Mouse (Mus musculus) activated CD4-positive, CD25-positive, alpha-beta regulatory T cell, adult 4 months (primary cell): ENCODE data around the gene Olfml2b. TPM values are rescaled to one million over a fixed set of nuclear protein-coding genes. Genes with fewer than 3 reads are reported as not detected.

ENCODE experiments used
- ATAC-seq: one replicate; pipeline ENCODE4 v1.8.0; 2017
- polyA plus RNA-seq, 2 experiments: library from polyadenylated mRNA; unstranded; fragments of 100-300 nt; shearing (Covaris generic); gene quantifications; one replicate each; pipeline ENCODE4 v1.2.1; 2017

Gene Olfml2b
- polyA plus RNA-seq, 2 experiments from 2014 or later, result not detected

DNA sequence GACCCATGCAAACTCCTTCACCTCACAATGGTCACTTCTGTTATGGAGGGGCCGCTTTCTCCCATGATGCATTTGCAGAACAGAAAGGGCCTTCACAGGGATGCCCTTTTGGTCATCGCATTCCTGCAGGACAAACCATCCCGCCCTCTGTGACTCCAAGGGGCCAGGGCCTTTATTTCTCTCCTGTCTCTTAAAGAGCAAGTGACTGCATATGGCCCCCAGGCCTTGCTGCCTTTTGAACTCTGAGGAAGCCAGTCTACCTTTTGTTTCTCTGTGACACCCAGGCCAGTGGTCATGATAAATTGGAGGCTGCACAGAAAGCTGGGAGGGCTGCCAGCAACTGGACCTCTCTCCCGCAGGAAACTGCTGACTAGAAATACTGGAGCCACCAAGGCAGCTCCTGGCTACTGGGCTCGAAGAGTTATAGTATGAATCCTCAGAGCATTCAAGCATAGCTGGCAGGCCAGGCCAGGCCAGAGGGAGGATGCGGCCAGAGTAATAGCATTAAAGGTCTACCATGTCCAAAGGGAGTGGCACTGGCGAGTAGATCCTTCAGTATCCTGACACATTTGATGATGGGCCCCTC lies 53.5 kb downstream of the Olfml2b start:
- no peak for ATAC-seq

GRCm38 (mm10) chr1:170698771-170699170 lies 54.4 kb downstream of the Olfml2b start:
- no peak for ATAC-seq

- no peak for ATAC-seq
Measured at GRCm38 (mm10) chr1:170699553-170699952, 55.2 kb downstream of the Olfml2b start.

DNA sequence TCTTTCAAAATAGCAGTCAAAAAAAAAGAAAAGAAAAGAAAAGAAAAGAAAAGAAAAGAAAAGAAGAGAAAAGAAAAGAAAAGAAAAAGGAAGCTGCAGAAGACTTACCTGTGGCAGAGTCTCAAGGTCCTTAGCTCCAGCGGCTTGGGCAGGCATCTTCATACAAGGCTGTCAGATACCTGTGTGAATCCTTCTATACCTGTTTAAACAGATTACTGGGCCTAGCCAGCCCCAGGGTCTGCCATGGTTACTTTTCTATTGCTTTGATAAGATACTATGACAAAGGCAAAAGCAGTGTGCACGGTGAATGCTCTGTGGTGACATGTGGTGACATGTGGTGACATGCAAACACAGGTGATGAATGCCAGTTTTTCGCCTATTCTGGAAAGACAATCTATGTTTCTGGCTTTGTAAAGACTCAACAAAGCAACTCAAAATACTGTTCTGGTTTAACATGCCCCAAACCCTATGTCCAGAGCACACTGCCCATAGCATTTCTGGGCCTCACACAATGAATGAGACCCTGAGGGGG lies 56.2 kb downstream of the Olfml2b start:
- no peak for ATAC-seq

- no peak for ATAC-seq
Measured at GRCm38 (mm10) chr1:170701178-170701577, 56.8 kb downstream of the Olfml2b start.

GRCm38 (mm10) chr1:170701582-170701981 lies 57.2 kb downstream of the Olfml2b start:
- ATAC-seq, result no peak

DNA sequence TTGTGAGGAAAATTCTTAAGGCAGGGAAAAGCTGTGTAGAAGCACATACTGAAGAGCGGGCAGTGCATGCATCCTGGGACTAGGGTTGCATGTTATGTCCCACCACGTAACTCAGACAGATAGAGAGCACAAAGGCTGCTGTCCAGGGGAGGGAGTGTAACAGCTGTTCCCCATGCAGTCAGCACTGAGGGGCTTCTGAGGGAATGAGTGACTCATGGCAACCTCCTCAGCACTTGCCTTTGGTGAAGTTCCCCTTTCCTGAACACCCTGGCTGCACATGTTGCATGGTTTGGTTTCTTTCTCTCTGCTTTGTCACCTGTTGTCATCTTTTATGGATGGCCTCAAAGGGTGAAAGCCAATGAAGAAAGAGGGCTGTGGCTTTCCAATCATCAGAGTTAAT lies 57.9 kb downstream of the Olfml2b start:
- no peak for ATAC-seq

- ATAC-seq, result no peak
Measured at GRCm38 (mm10) chr1:170702958-170703357, 58.6 kb downstream of the Olfml2b start.

DNA sequence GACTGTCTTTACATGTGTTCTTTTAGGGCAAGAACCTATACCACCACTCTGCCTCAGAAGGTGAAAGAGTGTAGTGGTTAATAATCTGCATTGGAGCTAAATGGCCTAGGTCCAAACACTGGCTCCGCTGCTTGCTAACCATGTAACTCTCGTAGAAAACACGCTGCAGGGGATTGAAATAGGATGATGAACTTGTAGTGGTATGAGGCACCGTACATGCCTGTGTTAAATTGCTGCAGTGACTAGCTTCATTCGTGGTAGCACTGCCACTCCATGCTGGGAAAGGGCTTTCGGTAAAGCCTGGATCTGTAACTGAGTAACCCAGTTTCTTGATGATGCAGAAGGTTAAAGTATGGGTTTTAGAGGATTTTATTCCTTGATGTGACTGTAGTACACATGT lies 59.8 kb downstream of the Olfml2b start:
- ATAC-seq, result no peak

DNA sequence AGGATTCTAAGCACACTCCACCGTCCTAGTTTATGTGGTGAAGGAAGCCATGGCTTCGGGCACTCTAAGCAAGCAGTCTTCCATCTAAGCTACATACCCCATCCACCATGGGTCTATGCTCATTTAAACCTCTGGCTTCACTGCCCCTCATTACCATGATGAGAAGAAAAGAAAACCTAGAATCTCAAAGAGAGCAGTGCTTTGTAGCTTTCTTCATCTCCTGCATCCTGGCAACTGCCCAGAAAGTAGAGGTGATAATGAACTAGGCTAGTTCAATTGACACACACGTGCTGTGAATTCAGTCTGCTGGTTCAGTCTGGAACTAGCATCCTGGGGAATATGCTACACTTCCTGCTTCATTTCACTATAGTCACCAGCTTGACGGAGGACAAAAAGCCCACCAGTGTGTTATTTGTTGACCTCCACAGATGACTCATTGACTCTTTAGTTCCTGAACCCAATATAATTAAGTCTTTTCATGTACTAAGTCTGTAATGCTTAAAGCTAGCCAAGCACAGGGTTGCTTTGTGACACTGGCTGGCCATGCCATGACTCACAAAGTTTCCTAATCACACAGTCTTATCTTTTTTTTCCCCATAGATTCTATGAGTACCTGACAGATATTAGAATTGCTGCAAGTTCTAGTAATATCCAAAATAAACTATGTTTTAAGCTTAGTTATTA lies 60.7 kb downstream of the Olfml2b start:
- ATAC-seq, result no peak

- ATAC-seq, result no peak
Measured at GRCm38 (mm10) chr1:170706046-170706445, 61.7 kb downstream of the Olfml2b start.

DNA sequence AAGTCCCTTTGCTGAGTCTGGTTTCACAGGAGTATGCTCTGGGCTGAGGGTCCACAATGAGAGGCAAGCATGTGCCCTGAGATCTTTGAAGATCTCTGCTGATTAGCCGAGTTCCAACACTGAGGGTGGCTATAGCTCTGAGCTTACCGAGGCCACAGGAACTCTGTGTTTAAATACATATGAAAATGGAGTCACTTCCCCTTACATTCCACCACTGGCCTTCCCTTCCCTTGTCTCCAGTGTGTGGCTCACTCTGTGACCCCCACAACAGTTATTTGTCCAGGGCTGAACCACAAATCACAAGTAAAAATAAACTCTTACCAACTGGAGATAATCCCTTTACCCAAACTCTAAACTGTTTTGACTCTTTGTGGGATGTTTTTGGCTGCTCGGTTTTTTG lies 64.7 kb downstream of the Olfml2b start:
- no peak for ATAC-seq

- ATAC-seq, result peak; percentile 40
Measured at GRCm38 (mm10) chr1:170709481-170709880, 65.1 kb downstream of the Olfml2b start.

DNA sequence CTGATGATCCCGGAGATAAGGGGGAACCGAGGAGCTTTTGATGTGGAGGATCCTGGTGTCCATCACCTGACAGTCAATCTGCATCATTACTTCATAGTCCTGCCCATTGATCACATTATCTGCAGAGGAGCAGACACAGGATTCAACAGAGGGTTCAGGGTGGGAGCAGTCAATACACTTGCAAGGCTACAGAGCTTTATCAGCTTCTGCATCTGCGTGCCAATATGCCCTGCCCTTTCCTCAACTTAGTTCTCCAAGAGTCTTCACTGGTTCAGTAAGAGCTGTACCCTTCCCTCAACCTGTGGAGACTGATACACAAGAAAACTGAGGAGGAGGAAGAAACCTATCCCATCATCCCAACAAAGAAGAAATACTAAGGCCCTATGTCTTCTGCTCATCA lies 65.6 kb downstream of the Olfml2b start:
- no peak for ATAC-seq

- ATAC-seq, result no peak
Measured at GRCm38 (mm10) chr1:170711731-170712130, 67.4 kb downstream of the Olfml2b start.

DNA sequence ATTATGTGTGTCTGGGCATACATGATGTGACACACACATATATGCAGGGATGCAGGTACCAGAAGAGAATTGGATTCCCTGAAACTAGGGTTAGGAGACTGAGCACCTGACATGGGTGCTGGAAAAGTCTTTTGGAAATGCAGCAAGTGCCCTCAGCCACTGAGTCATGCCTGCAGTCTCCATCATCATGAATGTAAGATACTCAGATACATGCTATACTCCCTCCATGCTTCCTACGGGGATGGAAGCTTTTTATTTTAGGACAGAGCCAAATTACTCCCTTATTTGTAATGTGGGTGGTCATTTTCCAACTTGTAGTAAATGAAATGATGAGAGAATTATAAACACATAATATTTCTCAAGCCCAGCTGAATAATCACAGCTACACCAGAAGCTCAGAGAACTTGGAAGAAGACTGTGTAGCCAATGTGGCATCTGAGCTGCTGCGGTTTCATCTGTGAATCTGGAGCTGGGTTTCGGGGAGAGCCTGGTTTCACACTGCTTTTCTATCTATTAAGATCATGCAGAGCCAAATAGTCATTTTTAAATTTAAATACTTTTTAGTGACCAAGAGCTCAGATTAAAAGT lies 73.0 kb downstream of the Olfml2b start:
- ATAC-seq, result no peak

GRCm38 (mm10) chr1:170718133-170718810 lies 73.9 kb downstream of the Olfml2b start:
- ATAC-seq, result no peak

GRCm38 (mm10) chr1:170721560-170721959 lies 77.2 kb downstream of the Olfml2b start:
- no peak for ATAC-seq

GRCm38 (mm10) chr1:170728524-170728923 lies 84.2 kb downstream of the Olfml2b start:
- ATAC-seq, result no peak

DNA sequence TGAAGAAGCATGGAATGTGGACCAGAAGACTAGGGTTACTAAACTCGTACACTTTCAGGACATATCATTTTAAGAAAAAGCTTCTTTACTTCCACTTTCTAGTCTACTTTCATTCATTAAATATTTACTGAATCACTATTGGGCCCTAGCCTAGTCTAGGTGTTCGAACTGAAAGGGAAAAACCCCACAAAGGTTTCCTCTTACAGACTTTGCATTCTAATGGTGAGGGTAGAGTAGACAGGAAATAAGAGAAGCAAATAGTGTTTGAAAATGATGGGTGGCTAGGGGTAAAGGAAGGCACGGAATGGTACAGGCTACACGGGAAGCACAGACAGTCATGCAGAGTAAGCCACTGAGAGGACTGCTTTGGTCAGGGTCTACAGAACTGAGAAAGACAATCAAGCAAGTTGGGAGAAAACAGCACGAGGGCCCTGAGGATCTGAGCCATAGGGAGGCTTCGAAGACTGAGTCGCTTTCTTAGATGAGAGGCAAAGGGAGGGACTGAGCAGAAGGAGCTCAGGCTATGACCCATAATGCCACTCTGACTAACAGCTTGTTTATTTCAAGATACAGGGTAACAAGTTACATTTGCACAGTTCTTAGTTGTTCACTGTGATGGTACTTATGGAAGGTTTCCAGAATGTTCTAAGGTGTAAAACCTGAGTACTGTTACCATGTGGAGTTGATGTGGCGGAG lies 85.1 kb downstream of the Olfml2b start:
- ATAC-seq, result peak; percentile 99

GRCm38 (mm10) chr1:170731865-170732595 lies 87.7 kb downstream of the Olfml2b start:
- no peak for ATAC-seq
